Mouse (Mus musculus) ES-Bruce4 (cell line): ENCODE results near the gene Fam222b. TPM values are rescaled to one million over a fixed set of nuclear protein-coding genes. Genes with fewer than 3 reads are reported as not detected.

Source experiments
- H3K27ac ChIP-seq: 2 replicates; pipeline ENCODE4 v1.5.1; 2012; ENCODE audit warnings: low read length, inconsistent platforms; ENCODE audit not compliant: insufficient read depth
- H3K27me3 ChIP-seq: 2 replicates; pipeline ENCODE4 v1.6.1; 2012; ENCODE audit warnings: mild to moderate bottlenecking, low read length, inconsistent platforms; ENCODE audit not compliant: control insufficient read depth, poor library complexity, insufficient read depth, severe bottlenecking
- H3K36me3 ChIP-seq: 2 replicates; pipeline ENCODE4 v1.6.1; 2012; ENCODE audit warnings: inconsistent platforms, mild to moderate bottlenecking, low read length, moderate library complexity; ENCODE audit not compliant: control insufficient read depth, poor library complexity, insufficient read depth, severe bottlenecking
- H3K4me1 ChIP-seq: one replicate; pipeline ENCODE4 v1.8.1; 2011; ENCODE audit warnings: low read length; ENCODE audit not compliant: control insufficient read depth, insufficient read depth
- H3K4me3 ChIP-seq: 2 replicates; pipeline ENCODE4 v1.5.1; 2011; ENCODE audit warnings: low read depth, mild to moderate bottlenecking, low read length
- H3K9ac ChIP-seq: 2 replicates; pipeline ENCODE4 v1.6.1; 2012; ENCODE audit warnings: low read depth, mild to moderate bottlenecking, inconsistent platforms; ENCODE audit not compliant: poor library complexity, severe bottlenecking
- H3K9me3 ChIP-seq: replicated peaks from 2 replicates; pipeline ENCODE4 v1.6.1; 2012; ENCODE audit warnings: mild to moderate bottlenecking, low read length, inconsistent platforms; ENCODE audit not compliant: control insufficient read depth, poor library complexity, insufficient read depth, severe bottlenecking
- CTCF ChIP-seq: IDR thresholded peaks from one replicate; pipeline ENCODE4 v1.8.1; 2011; ENCODE audit warnings: low read depth, low read length
- EP300 ChIP-seq: IDR thresholded peaks from 2 replicates; pipeline ENCODE4 v1.6.1; 2011; ENCODE audit warnings: low read depth, low read length; ENCODE audit not compliant: insufficient read depth
- POLR2A ChIP-seq: IDR thresholded peaks from one replicate; pipeline ENCODE4 v1.8.1; 2011; ENCODE audit warnings: low read length; ENCODE audit not compliant: insufficient read depth
- polyA plus RNA-seq: library from polyadenylated mRNA; stranded (reverse); fragments of >200 nt; gene quantifications from 2 replicates; pipeline ENCODE4 v1.2.4, GENCODE M21; 2011; ENCODE audit warnings: low read depth; ENCODE audit not compliant: missing spikeins, insufficient read depth, insufficient read length

The Fam222b gene
- polyA plus RNA-seq, 1 experiment: 17.5 TPM

GRCm38 (mm10) chr11:78168541-78169468, 74.3 kb downstream of the Fam222b start:
- Histone ChIP-seq H3K9me3 (no peaks in the 10 kb centered on the region), H3K27me3 (no peaks in the 10 kb centered on the region), H3K9ac (no peak overlapping the region), H3K4me3 (peak overlapping the region; percentile 17), H3K36me3 (no peaks in the 10 kb centered on the region), H3K4me1 (peaks cover 8% of the 10 kb centered on the region), H3K27ac (no peak overlapping the region)
- peak; percentile 69; the same call in 1 of the 2 replicates for TF ChIP-seq EP300
- no peak for TF ChIP-seq POLR2A

GRCm38 (mm10) chr11:78170306-78170705, 75.8 kb downstream of the Fam222b start:
- Histone ChIP-seq H3K4me1 (peaks cover 8% of the 10 kb centered on the region), H3K36me3 (no peaks in the 10 kb centered on the region), H3K27ac (no peak overlapping the region), H3K9ac (peak overlapping the region; percentile 5; the same call in 1 of the 2 replicates), H3K27me3 (no peaks in the 10 kb centered on the region), H3K4me3 (peak overlapping the region; percentile 25), H3K9me3 (no peaks in the 10 kb centered on the region)
- TF ChIP-seq POLR2A (no peak), EP300 (no peak), CTCF (no peak)

- TF ChIP-seq EP300 (no peak), POLR2A (no peak), CTCF (no peak)
- Histone ChIP-seq H3K27ac (no peak overlapping the region), H3K9ac (peak overlapping the region; percentile 5; the same call in 1 of the 2 replicates), H3K4me3 (no peak overlapping the region), H3K36me3 (no peaks in the 10 kb centered on the region), H3K27me3 (no peaks in the 10 kb centered on the region), H3K9me3 (no peaks in the 10 kb centered on the region), H3K4me1 (peaks cover 8% of the 10 kb centered on the region)
Measured at GRCm38 (mm10) chr11:78171328-78171727, 76.9 kb downstream of the Fam222b start.

- H3K9ac ChIP-seq: no peak overlapping the region
- no peaks in the 10 kb centered on the region for H3K27me3 ChIP-seq
- peaks cover 8% of the 10 kb centered on the region for H3K4me1 ChIP-seq
- H3K9me3 ChIP-seq: no peaks in the 10 kb centered on the region
- no peak overlapping the region for H3K4me3 ChIP-seq
- no peak overlapping the region for H3K27ac ChIP-seq
- TF ChIP-seq CTCF: peak; percentile 45
- no peak for TF ChIP-seq EP300
- no peaks in the 10 kb centered on the region for H3K36me3 ChIP-seq
Measured at GRCm38 (mm10) chr11:78172034-78172747, 77.7 kb downstream of the Fam222b start.

GRCm38 (mm10) chr11:78172748-78173383, 78.4 kb downstream of the Fam222b start:
- 0 out of 2 replicates have a peak overlapping the region, but pooled peaks have one; percentile 31 for H3K9ac ChIP-seq
- H3K4me3 ChIP-seq: peak overlapping the region; percentile 1; the same call in 1 of the 2 replicates
- no peaks in the 10 kb centered on the region for H3K9me3 ChIP-seq
- H3K27ac ChIP-seq: no peak overlapping the region
- no peaks in the 10 kb centered on the region for H3K27me3 ChIP-seq
- TF ChIP-seq CTCF (no peak), EP300 (no peak), POLR2A (no peak)
- no peaks in the 10 kb centered on the region for H3K36me3 ChIP-seq
- peaks cover 3% of the 10 kb centered on the region for H3K4me1 ChIP-seq
